Mouse (Mus musculus) left cerebral cortex, postnatal 25 days (tissue): Measurements from ENCODE around the gene Olfr171. TPM values are rescaled to one million over a fixed set of nuclear protein-coding genes. Genes with fewer than 3 reads are reported as not detected.
"Not testable (repeated sequence)": the region's sequence is repeated elsewhere in the genome, so short reads cannot be mapped to it uniquely, and the experiment has no call there.

Source experiments
- DNase-seq, 2 experiments: peaks; one replicate each; pipeline ENCODE4 v3.0.0; 2022; ENCODE audit warnings: low spot score in 2 of 2, mixed read lengths in 1 of 2
- intact Hi-C: fragments of 180-260 bp; cut with DNase I; formaldehyde crosslinking; loops from one replicate; pipeline ENCODE4 v1.15.1; 2025
- total RNA-seq, 2 experiments: library from RNA; stranded (reverse); gene quantifications; 2 replicates each; pipeline ENCODE4 v1.2.3; 2021

Gene Olfr171
- not detected for total RNA-seq

GRCm38 (mm10) chr16:19629816-19630215, at the start of gene Olfr171:
TSS of gene Olfr171 (minus strand) at chr16:19629916.
- DNase-seq, result no peak
- intact Hi-C loops, result no loop called here

GRCm38 (mm10) chr16:19670768-19671357, 41.1 kb upstream of the Olfr171 start:
- intact Hi-C loops, result no loop called here
- no peak for DNase-seq

GRCm38 (mm10) chr16:19666312-19666711, 36.6 kb upstream of the Olfr171 start:
- no peak for DNase-seq
- intact Hi-C loops, result no loop called here

- DNase-seq, intact Hi-C loops: not testable (repeated sequence)
These were observed 17.9 kb downstream of the Olfr171 start, which contains the start of gene Olfr170 for GRCm38 (mm10) chr16:19611782-19612181. TSS of gene Olfr170 (minus strand) at chr16:19611882.

GRCm38 (mm10) chr16:19603166-19603565, 26.6 kb downstream of the Olfr171 start:
- no peak for DNase-seq
- intact Hi-C loops, result no loop called here

Other genes with a start within 250 kb of the Olfr171 start
- gene Olfr165, start 206.8 kb downstream of the Olfr171 start, total RNA-seq, result not detected
- gene Olfr166, start 146.2 kb downstream of the Olfr171 start, total RNA-seq, result not detected
- not detected for gene Olfr167, start 107.7 kb downstream of the Olfr171 start, total RNA-seq
- not detected for gene Olfr168, start 94.4 kb downstream of the Olfr171 start, total RNA-seq
- gene Olfr169, start 58.1 kb downstream of the Olfr171 start, total RNA-seq, result not detected
- gene Olfr170, start 18.0 kb downstream of the Olfr171 start, total RNA-seq, result not detected
- gene Lamp3, start 76.5 kb upstream of the Olfr171 start, total RNA-seq, result under 1 TPM in 1 of 2 experiments, not detected in 1; 0.11 TPM
- gene B3gnt5, start 130.3 kb upstream of the Olfr171 start, total RNA-seq, result under 1 TPM; 0.57 to 0.92 TPM